Mouse (Mus musculus): ENCODE measurements around the gene Ccdc186.

GRCm38 (mm10) chr19:56761727-56762126 is 60.3 kb downstream of the Ccdc186 start:
- no peak for TF ChIP-seq EP300 (optimal IDR thresholded peaks at IDR 0.05)
- TF ChIP-seq CTCF (IDR thresholded peaks at IDR 0.05; ENCODE audit: low read depth): no peak

Measured in stomach, postnatal 0 days (tissue).